Mouse (Mus musculus) MEL (cell line): ENCODE measurements around the gene Snx32. TPM values are rescaled to one million over a fixed set of nuclear protein-coding genes. Genes with fewer than 3 reads are reported as not detected.
A peak's percentile ranks its signal among the peaks of the same experiment; 100 is the strongest.

ENCODE experiments used
- DNase-seq: peaks from one replicate; pipeline ENCODE4 v3.0.0; 2011; ENCODE audit warnings: low read depth, low spot score
- H3K27ac ChIP-seq: 2 replicates; pipeline ENCODE4 v1.5.1; 2012; ENCODE audit warnings: low read depth, mild to moderate bottlenecking, control low read depth, low read length, moderate library complexity; ENCODE audit not compliant: control insufficient read depth
- H3K27me3 ChIP-seq, 2 experiments: fragments of 150-350 bp in 1 of 2; sonication (generic) in 1 of 2; 2 replicates each; pipeline ENCODE4 v1.6.1; 2012; ENCODE audit warnings: low read length in 2 of 2, mild to moderate bottlenecking in 2 of 2, improper control_type of control experiment in 1 of 2, moderate library complexity in 1 of 2; ENCODE audit not compliant: insufficient read depth in 2 of 2, control insufficient read depth in 1 of 2
- H3K36me3 ChIP-seq, 2 experiments: 2 replicates each; pipeline ENCODE4 v1.6.1; 2012 to 2014; ENCODE audit warnings: low read length in 2 of 2, improper control_type of control experiment in 1 of 2, inconsistent platforms in 1 of 2, mild to moderate bottlenecking in 1 of 2; ENCODE audit not compliant: insufficient read depth in 2 of 2, control insufficient read depth in 1 of 2
- H3K4me1 ChIP-seq, 2 experiments: fragments of 150-350 bp in 1 of 2; sonication (generic) in 1 of 2; 2 replicates each; pipeline ENCODE4 v1.6.1; 2012; ENCODE audit warnings: low read length in 2 of 2, improper control_type of control experiment in 1 of 2, mild to moderate bottlenecking in 1 of 2; ENCODE audit not compliant: insufficient read depth in 2 of 2, control insufficient read depth in 1 of 2
- H3K4me3 ChIP-seq, 2 experiments: fragments of 150-350 bp in 1 of 2; sonication (generic) in 1 of 2; 2 replicates each; pipeline ENCODE4 v1.5.1; 2012; ENCODE audit warnings: low read depth in 2 of 2, low read length in 2 of 2, mild to moderate bottlenecking in 2 of 2, moderate library complexity in 2 of 2, control low read depth in 1 of 2, improper control_type of control experiment in 1 of 2; ENCODE audit not compliant: control insufficient read depth in 1 of 2, insufficient read depth in 1 of 2
- H3K79me2 ChIP-seq: 2 replicates; pipeline ENCODE4 v1.6.1; 2012; ENCODE audit warnings: mild to moderate bottlenecking, low read length, moderate library complexity; ENCODE audit not compliant: control insufficient read depth, poor library complexity, insufficient read depth
- H3K9ac ChIP-seq: 2 replicates; pipeline ENCODE4 v1.6.1; 2012; ENCODE audit warnings: low read depth, mild to moderate bottlenecking, control low read depth, low read length, moderate library complexity; ENCODE audit not compliant: control insufficient read depth, poor library complexity, severe bottlenecking
- H3K9me3 ChIP-seq: fragments of 150-350 bp; sonication (generic); replicated peaks from 2 replicates; pipeline ENCODE4 v1.6.1; 2012; ENCODE audit warnings: mild to moderate bottlenecking, low read length, improper control_type of control experiment, moderate library complexity; ENCODE audit not compliant: insufficient read depth
- CHD2 ChIP-seq: IDR thresholded peaks from 2 replicates; pipeline ENCODE4 v1.6.1; 2011; ENCODE audit warnings: low read length, improper control_type of control experiment
- EP300 ChIP-seq, 2 experiments: IDR thresholded peaks; 2 replicates each; pipeline ENCODE4 v1.6.1; 2011; ENCODE audit warnings: improper control_type of control experiment in 2 of 2, low read length in 2 of 2, low read depth in 1 of 2, mild to moderate bottlenecking in 1 of 2
- GATA1 ChIP-seq: IDR thresholded peaks from 2 replicates; pipeline ENCODE4 v1.6.1; 2011; ENCODE audit warnings: low read depth, low read length, improper control_type of control experiment
- JUND ChIP-seq: IDR thresholded peaks from 2 replicates; pipeline ENCODE4 v1.6.1; 2011; ENCODE audit warnings: low read depth, mild to moderate bottlenecking, improper control_type of control experiment, low read length
- MAX ChIP-seq: IDR thresholded peaks from 2 replicates; pipeline ENCODE4 v1.6.1; 2011; ENCODE audit warnings: low read length, improper control_type of control experiment
- MAZ ChIP-seq: IDR thresholded peaks from 2 replicates; pipeline ENCODE4 v1.6.1; 2012; ENCODE audit warnings: low read depth, mild to moderate bottlenecking, inconsistent platforms, low read length, improper control_type of control experiment
- NELFE ChIP-seq: IDR thresholded peaks from 2 replicates; pipeline ENCODE4 v1.6.1; 2011; ENCODE audit warnings: low read depth, low read length, improper control_type of control experiment
- POLR2A ChIP-seq, 2 experiments: IDR thresholded peaks; 2 replicates each; pipeline ENCODE4 v1.6.1; 2011 to 2012; ENCODE audit warnings: low read length in 2 of 2, mild to moderate bottlenecking in 2 of 2, control low read depth in 1 of 2, improper control_type of control experiment in 1 of 2, low read depth in 1 of 2, moderate library complexity in 1 of 2; ENCODE audit not compliant: control insufficient read depth in 1 of 2, insufficient read depth in 1 of 2, poor library complexity in 1 of 2
- RAD21 ChIP-seq: IDR thresholded peaks from 2 replicates; pipeline ENCODE4 v1.6.1; 2011; ENCODE audit warnings: mild to moderate bottlenecking, low read depth, low read length, improper control_type of control experiment
- RCOR1 ChIP-seq: IDR thresholded peaks from 2 replicates; pipeline ENCODE4 v1.6.1; 2012; ENCODE audit warnings: low read depth, mild to moderate bottlenecking, inconsistent platforms, low read length, improper control_type of control experiment
- TCF12 ChIP-seq: IDR thresholded peaks from 2 replicates; pipeline ENCODE4 v1.6.1; 2014; ENCODE audit warnings: low read depth, mild to moderate bottlenecking, inconsistent platforms, low read length, improper control_type of control experiment, moderate library complexity
- USF2 ChIP-seq, 2 experiments: IDR thresholded peaks; 2 replicates each; pipeline ENCODE4 v1.6.1; 2011 to 2012; ENCODE audit warnings: improper control_type of control experiment in 2 of 2, low read length in 2 of 2, borderline replicate concordance in 1 of 2, inconsistent platforms in 1 of 2, low read depth in 1 of 2, mild to moderate bottlenecking in 1 of 2; ENCODE audit not compliant: insufficient read depth in 1 of 2
- ZKSCAN1 ChIP-seq: IDR thresholded peaks from 2 replicates; pipeline ENCODE4 v1.6.1; 2012; ENCODE audit warnings: low read depth, mild to moderate bottlenecking, inconsistent platforms, low read length, improper control_type of control experiment, moderate library complexity
- polyA plus RNA-seq, 2 experiments: library from polyadenylated mRNA; stranded (reverse) in 1 of 2; unstranded in 1 of 2; fragments of >175 nt in 1 of 2; fragments of >200 nt in 1 of 2; gene quantifications; 2 replicates each; pipeline versions ENCODE4 v1.2.1 to v1.2.4; 2012; ENCODE audit warnings: low replicate concordance in 2 of 2, low read depth in 1 of 2; ENCODE audit not compliant: insufficient read length in 2 of 2, insufficient read depth in 1 of 2, missing spikeins in 1 of 2
- total RNA-seq: library from RNA; depleted of rRNA; stranded (reverse); fragments of 300-350 nt; gene quantifications from 2 replicates; pipeline ENCODE4 v1.2.3, GENCODE M21; 2012

The Snx32 gene
- total and polyA plus RNA-seq, 3 experiments, result 1.3 to 2.6 TPM; not detected in 1

DNA sequence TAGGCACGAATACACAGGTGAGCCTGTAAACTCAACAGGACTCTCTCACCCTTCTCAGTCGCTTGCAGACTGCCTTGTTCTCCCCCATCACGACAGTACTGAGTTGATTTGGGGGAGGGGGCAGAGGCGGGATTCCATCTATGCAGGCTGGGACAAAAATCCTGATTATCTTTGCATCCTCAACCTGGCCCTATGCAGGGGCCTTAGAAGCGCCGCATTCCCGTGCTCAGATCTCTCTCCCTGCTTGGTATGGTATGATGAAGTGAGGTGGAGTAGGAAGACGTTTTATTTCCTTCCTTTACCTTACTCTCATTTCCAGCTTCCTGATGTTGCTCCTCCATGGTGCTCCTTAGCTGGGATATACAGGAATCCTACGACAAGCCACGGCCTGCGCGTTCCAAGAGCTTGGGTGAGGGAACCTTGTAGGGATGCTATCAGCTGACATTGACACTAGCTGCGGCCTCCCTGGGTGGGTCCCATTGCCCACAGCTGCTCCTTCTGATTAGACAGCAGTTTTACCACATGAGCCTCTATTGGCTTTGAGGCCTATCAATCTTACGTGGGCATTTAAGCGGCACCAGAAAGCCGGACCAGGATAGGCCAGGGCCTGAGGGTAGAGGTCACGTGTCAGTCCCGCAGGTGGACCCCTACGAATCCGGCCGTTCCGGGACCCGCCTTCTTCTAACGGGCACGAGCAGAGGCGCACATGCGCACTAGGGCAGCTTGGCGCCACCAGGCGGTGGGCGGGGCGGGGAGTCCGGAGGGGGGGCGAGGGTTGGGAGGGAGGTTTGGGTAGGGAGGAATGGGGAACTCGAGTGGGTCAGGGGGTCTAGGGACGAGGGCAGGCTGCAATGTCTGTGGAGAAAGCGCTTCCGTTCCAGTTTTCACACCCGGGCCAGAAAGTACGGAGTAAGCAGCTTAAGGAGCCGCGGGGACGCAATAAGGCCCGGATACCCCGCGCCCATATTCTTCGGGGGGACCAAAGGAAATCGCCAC, at the start of gene Snx32 (continued):
- peak in 1 of 2 experiments; percentile 67; a peak in 2 of 4 replicates for TF ChIP-seq EP300 (IDR thresholded peaks at IDR 0.05; ENCODE audit: low read depth in 1 of 2, low read length in 2 of 2)
- TF ChIP-seq CHD2, result peak; percentile 89
- no peak for TF ChIP-seq NELFE
- peak; percentile 98 for TF ChIP-seq MAX
- no peak for TF ChIP-seq RAD21
- 0 out of 2 replicates have a peak, but pooled peaks have one; percentile 14 for TF ChIP-seq TCF12

DNA sequence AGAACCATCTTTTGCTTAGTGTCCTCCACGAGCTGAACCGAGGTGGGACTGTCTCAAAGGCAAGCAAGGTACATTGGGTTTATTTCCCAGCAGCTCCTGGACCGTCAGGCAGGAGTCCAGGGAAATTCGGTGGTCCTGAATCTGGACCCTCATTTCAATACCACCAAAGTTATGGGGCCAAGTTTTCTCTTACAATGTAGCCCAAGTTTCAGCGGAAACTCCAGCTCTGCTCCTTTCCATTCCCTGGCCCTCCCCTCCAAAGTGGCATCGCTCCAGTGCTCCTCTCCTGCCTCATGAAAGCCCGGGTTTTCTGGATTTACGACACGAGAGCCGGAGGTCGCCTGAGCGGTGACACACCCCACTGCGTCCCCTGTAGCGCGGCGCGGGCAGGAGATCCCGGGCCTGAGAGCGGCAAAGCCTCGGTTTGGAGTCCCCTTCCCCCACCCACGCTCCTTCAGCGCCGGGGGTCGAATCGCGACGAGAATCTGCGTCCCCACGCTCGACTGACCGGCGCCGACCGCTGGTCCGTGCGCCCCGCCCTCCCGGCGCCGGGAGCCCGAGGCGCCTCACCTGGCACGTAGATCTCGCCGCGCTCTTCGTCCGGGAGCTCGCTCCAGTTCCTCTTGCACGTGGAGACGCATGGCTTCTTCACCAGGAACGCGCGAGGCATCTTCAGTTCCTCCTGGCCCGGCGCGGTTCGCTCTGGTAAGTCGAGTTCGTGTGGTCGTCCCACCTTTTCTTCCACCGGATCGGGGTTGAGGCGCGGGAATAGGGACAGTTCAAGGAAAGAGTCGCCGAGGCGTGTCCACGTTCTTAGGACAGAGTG, 49.5 kb upstream of the Snx32 start:
- DNase-seq, result no peak
- TF ChIP-seq RAD21, result no peak
- no peak for TF ChIP-seq POLR2A (IDR thresholded peaks at IDR 0.05; ENCODE audit: control insufficient read depth in 1 of 2, insufficient read depth in 1 of 2, low read depth in 1 of 2, low read length in 2 of 2, poor library complexity in 1 of 2)
- TF ChIP-seq MAX, result no peak
- TF ChIP-seq EP300 (IDR thresholded peaks at IDR 0.05; ENCODE audit: low read depth in 1 of 2, low read length in 2 of 2), result no peak
- TF ChIP-seq USF2 (IDR thresholded peaks at IDR 0.05; ENCODE audit: borderline replicate concordance in 1 of 2, insufficient read depth in 1 of 2, low read depth in 1 of 2, low read length in 2 of 2), result no peak
- H3K4me1 ChIP-seq, result no peaks in the 10 kb centered on the region
- H3K27me3 ChIP-seq, result no peaks in the 10 kb centered on the region
- H3K9me3 ChIP-seq, result no peaks in the 10 kb centered on the region
- H3K36me3 ChIP-seq, result no peaks in the 10 kb centered on the region
- H3K4me3 ChIP-seq, result no peak overlapping the region
- H3K9ac ChIP-seq, result no peak overlapping the region
- no peak overlapping the region for H3K27ac ChIP-seq
- H3K79me2 ChIP-seq, result no peaks in the 10 kb centered on the region

DNA sequence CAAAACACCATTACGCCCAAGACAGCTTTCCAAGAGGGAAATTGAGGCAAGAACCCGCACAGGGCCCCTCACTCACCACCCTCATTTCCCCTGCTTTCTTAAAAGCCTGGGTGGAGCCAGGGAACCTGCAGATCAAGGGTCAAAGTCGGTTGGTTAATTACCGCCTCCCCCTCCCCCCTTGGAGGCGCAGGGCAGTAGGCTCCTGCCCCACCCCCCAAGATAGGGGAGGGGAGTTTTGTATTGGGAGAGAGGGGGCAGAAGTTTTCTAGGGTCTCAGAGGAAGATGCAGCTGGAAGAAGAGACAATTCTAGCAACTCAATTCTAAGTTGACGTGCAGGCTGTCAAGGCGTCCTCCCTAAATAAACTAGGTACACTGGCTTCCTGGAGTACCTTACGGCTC, 48.9 kb upstream of the Snx32 start:
- DNase-seq, result no peak
- no peaks in the 10 kb centered on the region for H3K36me3 ChIP-seq
- TF ChIP-seq MAZ (no peak), ZKSCAN1 (no peak), GATA1 (no peak), RCOR1 (no peak), POLR2A (IDR thresholded peaks at IDR 0.05; ENCODE audit: control insufficient read depth in 1 of 2, insufficient read depth in 1 of 2, low read depth in 1 of 2, low read length in 2 of 2, poor library complexity in 1 of 2) (no peak), NELFE (no peak), JUND (no peak), USF2 (IDR thresholded peaks at IDR 0.05; ENCODE audit: borderline replicate concordance in 1 of 2, insufficient read depth in 1 of 2, low read depth in 1 of 2, low read length in 2 of 2) (no peak)
- H3K79me2 ChIP-seq, result no peaks in the 10 kb centered on the region
- no peak overlapping the region for H3K27ac ChIP-seq
- H3K9me3 ChIP-seq, result no peaks in the 10 kb centered on the region
- no peak overlapping the region for H3K4me3 ChIP-seq
- no peaks in the 10 kb centered on the region for H3K4me1 ChIP-seq
- H3K9ac ChIP-seq, result no peak overlapping the region
- H3K27me3 ChIP-seq, result no peaks in the 10 kb centered on the region
